Mouse (Mus musculus) forebrain, embryonic 13.5 days (tissue): ENCODE measurements around the gene Stam2. TPM values are rescaled to one million over a fixed set of nuclear protein-coding genes. Genes with fewer than 3 reads are reported as not detected.

Source experiments
- ATAC-seq: fragments of 200-750 bp; cut with Nextera tagmentation; 2 replicates; pipeline ENCODE4 v1.8.0; 2017
- H3K27ac ChIP-seq: fragments of 300-500 bp; sonication (generic); 2 replicates; pipeline ENCODE4 v1.5.1; 2015; ENCODE audit warnings: inconsistent platforms, mild to moderate bottlenecking, moderate library complexity
- H3K27me3 ChIP-seq: fragments of 300-500 bp; sonication (generic); 2 replicates; pipeline ENCODE4 v1.6.1; 2015; ENCODE audit warnings: mild to moderate bottlenecking, inconsistent platforms
- H3K36me3 ChIP-seq: fragments of 300-500 bp; sonication (generic); 2 replicates; pipeline ENCODE4 v1.6.1; 2015; ENCODE audit warnings: mild to moderate bottlenecking, inconsistent platforms; ENCODE audit not compliant: poor library complexity, severe bottlenecking
- H3K4me1 ChIP-seq: fragments of 300-500 bp; sonication (generic); 2 replicates; pipeline ENCODE4 v1.6.1; 2015; ENCODE audit warnings: inconsistent platforms
- H3K4me2 ChIP-seq: fragments of 300-500 bp; sonication (generic); 2 replicates; pipeline ENCODE4 v1.6.1; 2015; ENCODE audit warnings: inconsistent platforms, mild to moderate bottlenecking, moderate library complexity
- H3K4me3 ChIP-seq: fragments of 300-500 bp; sonication (generic); 2 replicates; pipeline ENCODE4 v1.5.1; 2015; ENCODE audit warnings: mild to moderate bottlenecking, inconsistent platforms
- H3K9ac ChIP-seq: fragments of 300-500 bp; sonication (generic); 2 replicates; pipeline ENCODE4 v1.6.1; 2015; ENCODE audit warnings: mild to moderate bottlenecking, inconsistent platforms
- H3K9me3 ChIP-seq: fragments of 300-500 bp; sonication (generic); replicated peaks from 2 replicates; pipeline ENCODE4 v1.6.1; 2016; ENCODE audit warnings: inconsistent platforms
- WGBS: fragments of 180-500 bp; shearing (Covaris S2); methylation state at CpG from one replicate; pipeline ENCODE4 v1.1.7; 2015; 5-methylcytosine and 5-hydroxymethylcytosine counted together
- polyA plus RNA-seq: library from polyadenylated mRNA; unstranded; fragments of >200 nt; fragmentation: Nextera tagmentation; extraction: Ambion mirVana; gene quantifications from 2 replicates; pipeline ENCODE4 v1.2.1, GENCODE M21; 2015

Gene Stam2
- polyA plus RNA-seq = 38.3 and 40.3 TPM in 2 replicates

DNA sequence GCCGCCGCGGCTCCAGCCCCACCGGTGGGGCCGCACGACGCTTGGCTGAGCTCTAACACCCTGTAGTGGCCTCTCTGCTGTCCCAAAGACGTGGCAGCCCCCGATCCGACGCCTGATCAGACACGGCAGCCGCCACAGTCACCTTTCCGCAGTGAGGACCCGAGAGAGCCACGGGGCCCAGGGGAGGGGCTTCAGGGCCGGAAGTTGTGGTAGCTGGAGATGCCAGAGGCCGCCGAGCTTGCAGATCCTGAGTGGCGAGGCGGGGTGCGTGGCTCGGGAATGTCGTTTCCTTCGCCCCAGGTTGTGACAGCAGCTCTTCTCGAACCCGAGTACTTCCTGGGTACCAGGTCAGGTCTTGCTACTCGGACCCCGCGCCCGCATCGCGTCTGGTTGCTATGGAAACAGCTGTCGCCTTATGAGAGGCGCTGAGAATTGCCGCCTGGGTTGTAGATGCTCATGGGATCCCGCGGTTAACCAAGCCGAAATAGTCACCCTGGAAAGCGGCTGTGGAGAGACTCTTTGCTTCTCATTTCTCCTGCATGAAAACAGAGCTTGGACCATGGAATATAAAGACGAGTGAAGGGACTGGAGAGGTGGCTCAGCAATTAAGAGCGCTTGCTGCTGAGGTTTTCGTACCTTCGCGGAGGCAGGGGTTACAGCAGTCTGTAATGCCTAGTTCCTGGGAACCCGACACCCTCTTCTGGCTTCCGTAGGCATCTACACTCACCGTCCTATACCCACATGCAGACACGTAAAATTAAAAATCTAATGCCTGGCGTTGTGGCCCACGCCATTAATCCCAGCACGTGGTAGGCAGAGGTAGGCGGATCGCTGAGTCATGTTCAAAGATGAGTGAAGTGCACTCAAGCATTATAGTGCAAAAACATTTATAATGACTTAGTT lies at the start of gene Stam2:
Stam2 (minus strand) TSS at position 26 of the 903 bp plus-strand sequence.
- 8% methylated on average over 54 of the region's 54 CpGs for WGBS
- H3K9ac ChIP-seq = peak within 1 kb of the TSS; percentile 82
- peaks cover 9% of the 10 kb centered on the region for H3K4me1 ChIP-seq
- no peaks in the 10 kb centered on the region for H3K27me3 ChIP-seq
- no peaks in the 10 kb centered on the region for H3K9me3 ChIP-seq
- ATAC-seq = peak; percentile 96
- peak within 1 kb of the TSS; percentile 93 for H3K27ac ChIP-seq
- peak within 1 kb of the TSS; percentile 70 for H3K4me2 ChIP-seq
- peak within 1 kb of the TSS; percentile 88 for H3K4me3 ChIP-seq
- H3K36me3 ChIP-seq = no peaks in the 10 kb centered on the region

DNA sequence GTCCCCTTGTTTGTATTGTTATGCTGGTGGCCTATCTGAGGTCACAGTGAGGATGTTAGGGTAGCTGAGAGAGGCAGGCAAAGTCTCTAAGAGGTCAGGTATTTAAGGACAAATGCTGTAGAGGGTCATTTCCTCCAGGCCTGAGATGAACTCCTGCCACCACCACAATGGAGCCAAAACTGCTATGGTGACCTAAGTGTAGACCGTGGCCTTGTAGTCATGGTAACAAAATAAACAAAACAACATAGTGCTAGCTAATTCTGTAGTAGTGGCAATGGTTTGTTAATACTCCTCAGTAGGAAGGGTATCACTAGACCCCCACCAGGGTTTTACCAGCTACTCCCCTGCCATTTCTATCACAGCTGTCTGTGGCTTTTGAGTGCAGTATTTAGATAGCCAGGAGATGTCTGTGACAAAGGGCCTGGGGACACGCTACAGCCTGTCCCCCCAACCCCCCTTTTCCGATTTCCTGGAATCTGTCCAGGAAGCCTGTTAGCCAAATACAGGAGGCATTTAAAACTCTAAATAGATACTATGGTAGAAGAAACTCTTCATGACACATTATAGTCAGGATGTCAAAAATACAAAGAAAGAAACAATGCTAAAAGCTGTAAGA lies 43.1 kb upstream of the Stam2 start:
- ATAC-seq = no peak

DNA sequence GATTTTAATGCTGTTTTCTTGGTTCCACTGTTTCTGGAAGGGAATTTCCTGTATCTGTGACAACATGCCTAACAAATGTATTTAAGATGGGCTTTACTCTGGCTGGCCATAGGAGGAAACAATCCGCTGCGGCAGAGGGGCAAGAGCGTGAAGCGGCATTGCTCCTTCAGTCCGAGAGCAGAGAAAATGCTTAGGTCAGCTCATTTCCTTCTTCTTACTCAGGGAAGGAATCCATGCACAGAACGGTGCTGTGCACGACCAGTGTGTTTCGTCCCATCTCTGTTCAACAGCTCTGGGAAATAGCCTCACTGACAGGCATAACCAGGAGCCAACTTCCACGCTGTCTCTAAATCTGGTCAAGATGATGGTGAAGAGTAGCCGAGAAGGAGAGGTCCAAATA lies 37.9 kb upstream of the Stam2 start:
- H3K27ac ChIP-seq = no peak overlapping the region
- 89% methylated on average over 10 of the region's 10 CpGs for WGBS
- no peak overlapping the region for H3K4me2 ChIP-seq
- peaks cover 4% of the 10 kb centered on the region; the same call in 1 of the 2 replicates for H3K27me3 ChIP-seq
- H3K9me3 ChIP-seq = no peaks in the 10 kb centered on the region
- ATAC-seq = no peak
- H3K36me3 ChIP-seq = no peaks in the 10 kb centered on the region
- no peak overlapping the region for H3K4me3 ChIP-seq
- H3K4me1 ChIP-seq = peaks cover under 1% of the 10 kb centered on the region; the same call in 1 of the 2 replicates
- H3K9ac ChIP-seq = no peak overlapping the region

More for the DNA sequence above, 43.1 kb upstream of the Stam2 start:
- no peak overlapping the region for H3K27ac ChIP-seq
- H3K4me2 ChIP-seq = no peak overlapping the region
- no peaks in the 10 kb centered on the region for H3K27me3 ChIP-seq
- H3K4me1 ChIP-seq = peaks cover 5% of the 10 kb centered on the region; the same call in 1 of the 2 replicates
- H3K36me3 ChIP-seq = no peaks in the 10 kb centered on the region
- 54% methylated on average over 3 of the region's 3 CpGs for WGBS
- no peaks in the 10 kb centered on the region for H3K9me3 ChIP-seq
- no peak overlapping the region for H3K9ac ChIP-seq
- H3K4me3 ChIP-seq = no peak overlapping the region

GRCm38 (mm10) chr2:52779381-52779780 lies 37.3 kb upstream of the Stam2 start:
- H3K4me1 ChIP-seq = no peaks in the 10 kb centered on the region; the same call in 1 of the 2 replicates
- H3K4me3 ChIP-seq = no peak overlapping the region
- WGBS = 85% methylated on average over 9 of the region's 9 CpGs
- peaks cover 4% of the 10 kb centered on the region; the same call in 1 of the 2 replicates for H3K27me3 ChIP-seq
- H3K36me3 ChIP-seq = no peaks in the 10 kb centered on the region
- H3K4me2 ChIP-seq = no peak overlapping the region
- no peak for ATAC-seq
- H3K9me3 ChIP-seq = no peaks in the 10 kb centered on the region
- no peak overlapping the region for H3K9ac ChIP-seq
- no peak overlapping the region for H3K27ac ChIP-seq

- Histone ChIP-seq H3K9ac (no peak overlapping the region), H3K4me3 (no peak overlapping the region), H3K27ac (no peak overlapping the region), H3K27me3 (peaks cover 4% of the 10 kb centered on the region; the same call in 1 of the 2 replicates), H3K4me2 (no peak overlapping the region), H3K36me3 (no peaks in the 10 kb centered on the region), H3K9me3 (no peaks in the 10 kb centered on the region), H3K4me1 (peaks cover 2% of the 10 kb centered on the region; the same call in 1 of the 2 replicates)
- ATAC-seq = peak; percentile 86
- WGBS = 33% methylated on average over 2 of the region's 2 CpGs
Measured at GRCm38 (mm10) chr2:52777839-52778238, 35.8 kb upstream of the Stam2 start.

DNA sequence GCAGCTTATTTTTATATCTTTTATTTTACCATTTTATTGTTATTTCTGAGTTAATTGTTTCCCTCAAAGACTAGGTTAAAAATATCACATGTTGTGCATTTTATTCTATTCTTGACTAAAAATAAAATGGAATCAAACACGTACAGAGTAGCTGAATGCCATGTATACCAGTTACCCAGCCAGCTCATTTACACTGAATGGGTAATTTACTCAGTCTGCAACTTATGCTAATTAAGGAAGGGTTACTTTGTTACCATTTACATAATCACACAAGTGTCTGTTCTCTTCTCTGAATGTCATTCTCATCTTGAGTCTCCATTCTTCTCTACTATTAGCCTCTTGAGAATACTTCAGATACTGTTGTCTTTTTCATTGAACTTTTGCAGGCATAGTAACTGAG lies 32.3 kb upstream of the Stam2 start:
- WGBS = 17% methylated on average over 1 of the region's 1 CpGs
- Histone ChIP-seq H3K36me3 (no peaks in the 10 kb centered on the region), H3K4me3 (no peak overlapping the region), H3K4me2 (no peak overlapping the region), H3K9me3 (no peaks in the 10 kb centered on the region), H3K9ac (no peak overlapping the region), H3K4me1 (peaks cover 5% of the 10 kb centered on the region; the same call in 1 of the 2 replicates), H3K27ac (no peak overlapping the region), H3K27me3 (peaks cover 4% of the 10 kb centered on the region; the same call in 1 of the 2 replicates)
- peak; percentile 77 for ATAC-seq

DNA sequence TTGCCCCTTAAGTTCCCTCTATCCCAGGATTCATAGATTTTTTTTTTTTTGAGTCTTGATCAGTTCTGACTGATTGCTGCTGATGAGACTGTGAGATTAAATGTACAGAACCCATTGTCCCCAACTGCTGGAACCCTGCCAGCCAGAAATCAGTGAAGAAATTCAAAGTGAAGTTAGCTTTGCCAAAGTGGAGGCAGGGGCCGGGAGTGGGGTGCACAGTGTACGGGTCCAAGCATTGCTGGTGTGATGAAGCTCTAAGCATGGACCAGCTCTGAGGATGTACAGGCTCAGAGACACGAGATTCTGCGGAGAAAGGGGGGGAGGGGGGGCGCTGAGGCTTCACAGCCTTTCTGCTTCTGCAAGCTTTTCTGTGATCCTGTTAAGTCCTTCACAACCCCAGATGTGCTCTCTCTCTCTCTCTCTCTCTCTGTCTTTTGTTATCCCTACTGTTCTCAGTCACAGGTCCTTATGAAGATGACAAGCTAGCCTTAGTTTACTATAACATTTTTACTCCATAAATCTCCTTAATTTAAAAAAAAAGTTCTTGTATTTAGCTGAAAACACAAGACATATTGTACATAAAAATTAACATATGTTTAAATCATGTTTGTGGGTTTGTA lies 30.8 kb upstream of the Stam2 start:
- no peaks in the 10 kb centered on the region for H3K36me3 ChIP-seq
- 32% methylated on average over 4 of the region's 5 CpGs for WGBS
- H3K27ac ChIP-seq = no peak overlapping the region
- H3K4me2 ChIP-seq = no peak overlapping the region
- H3K9ac ChIP-seq = no peak overlapping the region
- H3K9me3 ChIP-seq = no peaks in the 10 kb centered on the region
- H3K4me3 ChIP-seq = no peak overlapping the region
- peaks cover 4% of the 10 kb centered on the region; the same call in 1 of the 2 replicates for H3K27me3 ChIP-seq
- ATAC-seq = no peak; the same call in 1 of the 2 replicates
- H3K4me1 ChIP-seq = peaks cover 5% of the 10 kb centered on the region; the same call in 1 of the 2 replicates

GRCm38 (mm10) chr2:52765130-52765529 lies 23.0 kb upstream of the Stam2 start:
- 94% methylated on average over 6 of the region's 6 CpGs for WGBS
- Histone ChIP-seq H3K9ac (no peak overlapping the region), H3K4me3 (no peak overlapping the region), H3K4me2 (no peak overlapping the region), H3K27ac (no peak overlapping the region), H3K36me3 (no peaks in the 10 kb centered on the region), H3K4me1 (peaks cover 5% of the 10 kb centered on the region; the same call in 1 of the 2 replicates), H3K9me3 (0 out of 2 replicates have a peak, but pooled peaks cover 2% of the 10 kb centered on the region), H3K27me3 (no peaks in the 10 kb centered on the region)
- no peak for ATAC-seq

GRCm38 (mm10) chr2:52763891-52764290 lies 21.8 kb upstream of the Stam2 start:
- H3K9me3 ChIP-seq = 0 out of 2 replicates have a peak, but pooled peaks cover 2% of the 10 kb centered on the region
- no peak overlapping the region for H3K4me3 ChIP-seq
- WGBS = 91% methylated on average over 14 of the region's 14 CpGs
- no peak overlapping the region for H3K4me2 ChIP-seq
- no peak overlapping the region for H3K27ac ChIP-seq
- H3K9ac ChIP-seq = no peak overlapping the region
- H3K36me3 ChIP-seq = no peaks in the 10 kb centered on the region
- H3K27me3 ChIP-seq = no peaks in the 10 kb centered on the region
- ATAC-seq = no peak
- peaks cover 5% of the 10 kb centered on the region; the same call in 1 of the 2 replicates for H3K4me1 ChIP-seq

DNA sequence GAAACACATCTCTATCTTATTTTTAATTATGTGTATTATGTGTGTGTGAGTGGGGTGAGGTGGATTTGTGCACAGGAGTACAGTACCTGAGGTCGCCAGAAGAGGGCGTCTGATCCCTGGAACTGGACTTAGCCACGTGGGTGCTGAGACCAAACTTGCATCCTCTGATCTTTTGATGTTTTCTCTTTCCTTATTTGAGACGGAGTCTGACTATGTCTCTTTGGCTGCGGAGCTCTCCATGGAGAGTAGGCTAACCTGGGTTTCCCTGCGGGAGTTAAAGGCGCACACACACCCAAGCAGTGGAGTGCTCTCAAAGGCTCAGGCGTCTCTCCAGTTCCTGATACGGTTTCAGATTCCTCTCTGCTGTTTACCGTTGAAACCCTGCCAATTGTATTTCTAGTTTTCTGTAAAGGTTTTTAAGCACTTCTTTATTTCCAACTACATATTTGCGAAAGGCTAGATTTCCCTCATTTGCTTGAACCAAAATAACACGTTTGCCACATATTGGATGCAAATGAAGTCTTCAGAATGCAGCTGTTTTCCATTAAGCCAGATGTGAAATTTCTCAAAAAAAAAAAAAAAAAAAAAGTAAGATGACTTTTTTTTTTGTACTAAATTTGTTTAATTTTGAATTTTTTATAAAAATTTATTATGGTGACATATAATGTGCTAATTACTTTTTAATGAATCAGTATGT lies 21.1 kb upstream of the Stam2 start:
- 15% methylated on average over 12 of the region's 12 CpGs for WGBS
- ATAC-seq = peak; percentile 79
- no peaks in the 10 kb centered on the region for H3K27me3 ChIP-seq

GRCm38 (mm10) chr2:52762529-52762928 lies 20.4 kb upstream of the Stam2 start:
- 67% methylated on average over 7 of the region's 7 CpGs for WGBS
- 0 out of 2 replicates have a peak, but pooled peaks cover 2% of the 10 kb centered on the region for H3K9me3 ChIP-seq
- H3K9ac ChIP-seq = no peak overlapping the region
- ATAC-seq = no peak
- H3K4me2 ChIP-seq = no peak overlapping the region
- H3K27me3 ChIP-seq = no peaks in the 10 kb centered on the region
- no peak overlapping the region for H3K4me3 ChIP-seq
- H3K27ac ChIP-seq = no peak overlapping the region
- H3K4me1 ChIP-seq = peaks cover 5% of the 10 kb centered on the region; the same call in 1 of the 2 replicates
- H3K36me3 ChIP-seq = no peaks in the 10 kb centered on the region

More for the DNA sequence above, 21.1 kb upstream of the Stam2 start:
- H3K4me2 ChIP-seq = peak overlapping the region; percentile 47
- no peak overlapping the region for H3K4me3 ChIP-seq
- H3K9me3 ChIP-seq = 0 out of 2 replicates have a peak, but pooled peaks cover 2% of the 10 kb centered on the region
- no peaks in the 10 kb centered on the region for H3K36me3 ChIP-seq
- peaks cover 5% of the 10 kb centered on the region; the same call in 1 of the 2 replicates for H3K4me1 ChIP-seq
- H3K9ac ChIP-seq = no peak overlapping the region
- H3K27ac ChIP-seq = no peak overlapping the region
